Mouse (Mus musculus): ENCODE results near the gene Il2rb. TPM values are rescaled to one million over a fixed set of nuclear protein-coding genes. Genes with fewer than 3 reads are reported as not detected.
A peak's percentile ranks its signal among the peaks of the same experiment; 100 is the strongest.

Gene Il2rb
- under 1 TPM in 1 of 2 experiments, not detected in 1; 0.05 TPM for total RNA-seq (2021)

GRCm38 (mm10) chr15:78494968-78495406, at the start of gene Il2rb:
Gene Il2rb, minus strand, starts transcription at chr15:78495271.
- no peak for DNase-seq (ENCODE audit: extremely low spot score in 1 of 2, low spot score in 1 of 2)

DNA sequence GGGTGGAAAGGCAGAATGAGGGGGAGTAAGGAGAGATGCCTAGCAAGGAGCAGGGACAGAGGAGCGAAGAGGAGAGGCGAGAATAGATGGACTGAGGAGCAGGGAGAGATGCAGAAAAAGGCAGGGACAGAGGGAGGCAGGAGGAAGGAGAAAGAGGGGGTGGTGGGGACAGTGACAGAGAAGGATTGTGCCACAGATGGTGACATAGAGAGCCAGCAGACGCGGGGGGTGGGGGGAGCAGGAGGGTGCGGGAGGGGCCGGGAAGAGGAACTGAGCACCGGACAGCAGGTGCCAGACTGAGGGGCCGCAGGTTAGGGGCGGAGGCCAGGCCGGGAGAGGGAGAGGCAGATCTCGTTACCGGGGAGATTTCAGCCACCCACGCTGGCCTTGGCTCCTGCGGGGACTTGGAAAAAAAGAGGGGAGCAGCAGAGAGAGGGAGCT, 49.5 kb upstream of the Il2rb start, which contains the start of gene Sstr3:
Gene Sstr3, minus strand, starts transcription at position 125 of the 441 bp plus-strand sequence.
- no peak for DNase-seq (ENCODE audit: extremely low spot score in 1 of 2, low spot score in 1 of 2)

DNA sequence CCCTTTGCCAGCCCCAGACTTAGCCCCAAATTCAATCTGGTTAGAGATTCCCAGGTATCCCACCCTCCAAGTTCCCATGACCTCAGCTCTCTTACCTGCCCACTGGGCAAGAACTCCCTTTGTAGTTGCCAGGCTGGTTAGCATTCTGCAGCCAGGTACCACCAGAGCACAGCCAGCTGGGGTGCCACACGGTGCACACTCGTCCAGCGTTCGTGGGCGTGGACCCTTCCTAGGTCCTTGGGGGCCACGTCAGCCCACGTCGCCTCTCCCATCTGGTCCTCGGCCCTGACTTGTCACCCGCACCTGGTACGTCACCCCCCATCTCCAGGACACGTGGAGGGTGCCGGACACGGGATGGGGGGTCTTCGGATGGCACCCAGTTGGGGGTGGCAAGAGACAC, 49.0 kb upstream of the Il2rb start:
- no peak for DNase-seq (ENCODE audit: extremely low spot score in 1 of 2, low spot score in 1 of 2)

DNA sequence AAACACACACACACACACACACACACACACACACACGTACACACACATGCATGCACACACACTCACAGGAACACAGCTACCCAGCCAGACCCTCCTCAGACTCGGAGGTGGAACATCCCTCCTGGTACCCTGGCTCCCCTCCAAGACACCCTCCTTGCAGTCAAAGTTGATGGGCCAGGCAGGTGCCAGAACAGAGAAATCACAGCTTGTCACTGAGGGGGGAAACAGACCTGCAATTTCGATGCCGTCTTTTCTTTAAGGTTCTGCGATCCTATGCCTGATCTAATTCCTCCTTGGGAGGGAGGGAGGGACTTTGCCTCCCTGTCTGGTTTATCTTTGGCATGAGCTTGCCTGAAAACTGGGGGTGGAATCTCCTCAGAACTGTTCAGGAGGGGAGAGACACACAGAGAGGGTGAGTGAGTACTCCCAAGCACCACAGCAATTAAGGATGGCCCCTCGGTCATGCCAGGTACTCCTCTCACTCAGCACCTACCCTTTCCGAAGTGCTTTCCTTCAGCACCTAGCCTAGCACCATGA, 47.8 kb upstream of the Il2rb start:
- DNase-seq (ENCODE audit: extremely low spot score in 1 of 2, low spot score in 1 of 2): no peak

DNA sequence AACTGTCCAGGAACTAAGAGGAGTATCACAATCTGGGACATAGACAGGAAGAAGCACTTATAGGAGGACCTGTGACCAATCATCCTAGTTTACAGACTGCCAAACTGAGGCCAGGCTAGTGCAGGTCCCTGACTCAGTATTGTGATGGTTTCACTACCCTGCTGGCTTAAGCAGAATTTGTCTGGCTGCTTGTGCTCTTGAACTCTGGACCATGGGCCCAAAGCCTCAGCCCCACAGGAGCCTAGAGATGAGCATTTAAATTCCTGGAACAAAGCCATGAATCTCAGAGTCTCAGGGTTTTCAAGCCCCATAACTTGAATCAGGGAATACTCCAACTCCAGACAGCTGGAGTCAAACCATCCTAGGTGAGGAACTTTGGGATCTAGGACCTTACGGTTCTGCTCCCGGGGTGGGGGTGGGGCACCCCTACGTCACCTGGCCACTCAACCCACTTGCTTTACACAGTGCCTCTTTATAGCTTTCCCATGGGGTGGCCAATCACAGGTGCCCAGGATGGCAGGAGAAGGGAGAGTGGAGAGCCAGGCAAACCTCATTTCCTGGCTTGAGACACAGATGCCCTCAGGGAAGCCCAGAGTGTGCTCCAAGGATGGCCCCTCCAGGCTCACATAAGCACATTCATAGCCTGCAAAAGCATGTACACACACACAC, 47.2 kb upstream of the Il2rb start:
- DNase-seq (ENCODE audit: extremely low spot score in 1 of 2, low spot score in 1 of 2): no peak

DNA sequence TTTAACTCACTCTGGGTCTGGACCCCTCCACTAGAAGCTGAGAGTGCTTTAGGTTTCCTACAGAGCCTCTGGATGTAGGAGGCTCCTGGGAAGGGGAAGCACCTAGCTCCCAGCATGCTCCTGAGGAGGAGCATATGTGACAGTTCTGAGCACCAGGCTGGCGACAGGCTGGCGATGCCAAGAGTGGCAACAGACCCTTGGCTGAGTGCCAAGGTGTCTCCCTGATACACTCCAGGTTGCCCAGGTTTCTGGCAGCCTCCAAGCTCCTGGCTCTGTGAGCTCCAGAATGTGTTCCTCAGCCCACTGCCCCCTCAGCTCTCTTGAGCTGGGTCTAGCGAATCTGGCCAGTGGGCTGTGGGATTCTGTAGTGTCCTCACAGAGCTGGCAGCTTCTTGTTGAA, 46.5 kb upstream of the Il2rb start:
- DNase-seq (ENCODE audit: extremely low spot score in 1 of 2, low spot score in 1 of 2): no peak

DNA sequence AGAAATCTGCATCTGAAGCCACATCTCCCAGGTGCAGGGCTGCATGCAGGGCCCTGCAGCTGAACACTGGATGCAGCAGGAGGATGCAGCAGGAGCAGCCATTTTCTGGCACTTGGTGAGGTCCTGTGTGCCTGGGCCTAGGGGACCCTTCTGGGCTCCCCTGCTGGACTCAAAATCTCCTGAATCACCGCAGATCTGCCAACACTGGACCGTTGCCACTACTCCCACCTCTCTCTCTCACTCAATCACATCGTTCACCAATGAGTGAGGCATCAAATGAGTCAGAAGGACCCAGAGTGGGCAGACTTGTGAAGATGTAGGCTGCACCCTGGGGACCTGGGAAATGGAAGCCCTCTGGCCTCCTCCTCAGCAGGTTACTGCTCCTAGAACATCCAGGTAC, 46.0 kb upstream of the Il2rb start:
- no peak for DNase-seq (ENCODE audit: extremely low spot score in 1 of 2, low spot score in 1 of 2)

DNA sequence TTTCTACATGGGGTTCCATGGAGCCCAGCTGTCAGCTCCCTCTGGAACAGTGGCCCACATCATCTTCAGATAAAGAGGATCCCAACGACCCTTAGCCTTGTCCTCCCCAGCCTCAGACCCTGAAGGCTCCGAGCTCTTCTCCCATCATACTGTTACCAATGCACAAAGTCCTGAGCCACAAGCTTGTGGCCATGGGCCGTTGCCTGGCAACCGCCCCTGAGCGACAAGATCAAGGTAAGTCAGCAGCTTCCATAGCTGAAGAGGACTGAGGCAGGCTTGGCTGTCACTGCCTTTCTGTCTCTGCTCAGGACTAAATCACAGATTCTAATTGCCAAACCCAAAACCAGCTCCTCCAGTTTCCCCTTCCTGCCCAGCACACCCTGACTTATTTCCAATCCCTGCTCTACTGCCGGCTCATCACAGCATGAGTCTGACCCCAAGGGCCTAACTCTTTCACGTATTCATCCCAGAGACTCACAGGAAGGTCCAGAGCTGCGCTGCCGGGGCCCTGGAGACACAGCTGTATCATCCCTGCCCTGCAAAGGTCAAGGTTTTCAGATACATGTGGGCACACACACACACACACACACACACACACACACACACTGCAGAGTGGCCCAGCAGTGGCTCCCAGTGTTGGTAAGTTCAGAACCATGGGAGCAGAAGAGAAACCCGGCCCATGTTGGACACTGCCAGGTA, 40.8 kb upstream of the Il2rb start:
- DNase-seq (ENCODE audit: extremely low spot score in 1 of 2, low spot score in 1 of 2): no peak

DNA sequence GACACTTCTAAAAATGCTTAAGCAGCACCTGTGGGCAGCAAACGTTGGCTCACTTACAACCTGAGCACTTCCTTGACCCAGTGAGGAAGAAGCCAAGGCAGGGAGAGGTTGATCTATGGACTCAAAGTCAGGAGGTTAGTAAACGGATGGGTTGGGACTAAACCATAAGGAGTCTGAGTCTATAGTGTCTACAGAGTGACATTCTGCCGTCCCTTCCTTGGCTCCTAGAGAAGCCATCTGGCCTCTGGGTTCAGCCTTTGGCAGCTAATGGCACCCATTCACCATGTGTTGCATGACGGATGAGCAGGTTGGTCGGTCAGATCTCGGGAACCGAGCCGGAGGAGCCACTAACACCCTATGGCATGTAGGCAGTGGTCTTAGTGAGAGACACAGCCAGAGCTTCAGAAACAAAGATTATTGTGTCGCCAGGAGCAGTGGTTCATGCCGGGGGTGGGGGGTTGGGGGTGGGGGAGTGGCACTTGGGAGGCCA, 38.3 kb upstream of the Il2rb start:
- DNase-seq (ENCODE audit: extremely low spot score in 1 of 2, low spot score in 1 of 2): no peak

DNA sequence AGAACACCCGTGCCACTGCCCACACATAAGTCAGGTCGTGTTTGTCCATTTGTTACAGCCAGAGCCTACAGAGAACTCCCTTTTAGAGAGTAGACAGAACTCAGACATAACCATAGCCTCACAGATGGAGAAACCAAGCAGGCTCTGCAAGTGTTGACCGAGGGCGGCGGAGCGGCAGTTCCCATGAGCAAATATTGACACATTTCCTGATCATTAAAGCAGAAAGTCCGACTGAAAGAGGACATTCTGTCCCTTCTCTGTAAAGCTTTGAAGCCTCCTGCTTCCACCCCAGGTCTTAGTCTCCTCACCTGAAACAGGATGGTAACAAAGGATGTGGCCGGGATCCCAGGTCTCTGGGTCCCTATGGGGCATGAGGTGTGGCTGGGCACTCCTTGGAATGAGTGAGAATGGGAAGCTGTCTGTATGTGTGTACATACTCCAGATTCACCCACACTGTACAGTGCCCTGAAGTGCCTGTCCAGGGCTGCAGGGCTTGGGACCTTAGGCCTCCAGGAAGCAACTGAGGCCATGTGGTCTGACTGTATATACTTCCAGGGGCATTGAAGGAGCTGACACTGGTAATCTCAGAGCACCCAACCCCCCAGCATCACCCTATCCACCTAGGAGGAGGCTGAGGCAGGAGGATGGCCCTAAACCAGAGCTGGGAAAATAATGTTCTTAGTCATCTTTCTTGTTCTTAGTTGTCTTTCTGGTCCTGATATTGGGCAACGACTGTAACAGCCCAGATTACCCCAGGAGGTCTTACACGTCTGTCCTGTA, 37.7 kb upstream of the Il2rb start:
- no peak for DNase-seq (ENCODE audit: extremely low spot score in 1 of 2, low spot score in 1 of 2)

GRCm38 (mm10) chr15:78531901-78532469, 36.9 kb upstream of the Il2rb start:
- DNase-seq (ENCODE audit: extremely low spot score in 1 of 2, low spot score in 1 of 2): peak; percentile 98 to 100

DNA sequence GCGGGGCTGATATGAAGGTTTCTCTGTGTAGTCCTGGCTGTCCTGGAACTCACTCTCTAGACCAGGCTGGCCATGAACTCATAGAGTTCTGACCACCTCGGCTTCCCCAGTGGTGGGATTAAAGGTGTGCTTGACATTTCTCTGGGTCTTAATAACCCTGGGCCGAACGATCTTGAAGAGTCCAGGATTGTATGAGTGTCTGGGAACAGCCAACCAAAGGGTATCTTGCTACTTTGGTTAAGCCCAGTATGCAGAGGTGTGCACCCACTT, 36.3 kb upstream of the Il2rb start:
- DNase-seq (ENCODE audit: extremely low spot score in 1 of 2, low spot score in 1 of 2): no peak

- DNase-seq (ENCODE audit: extremely low spot score in 1 of 2, low spot score in 1 of 2): no peak
Observed at GRCm38 (mm10) chr15:78530671-78531450, 35.8 kb upstream of the Il2rb start, which contains the start of gene C1qtnf6. Gene C1qtnf6, minus strand, starts transcription at chr15:78531416.

GRCm38 (mm10) chr15:78530141-78530540, 35.1 kb upstream of the Il2rb start:
- DNase-seq (ENCODE audit: extremely low spot score in 1 of 2, low spot score in 1 of 2): no peak

DNA sequence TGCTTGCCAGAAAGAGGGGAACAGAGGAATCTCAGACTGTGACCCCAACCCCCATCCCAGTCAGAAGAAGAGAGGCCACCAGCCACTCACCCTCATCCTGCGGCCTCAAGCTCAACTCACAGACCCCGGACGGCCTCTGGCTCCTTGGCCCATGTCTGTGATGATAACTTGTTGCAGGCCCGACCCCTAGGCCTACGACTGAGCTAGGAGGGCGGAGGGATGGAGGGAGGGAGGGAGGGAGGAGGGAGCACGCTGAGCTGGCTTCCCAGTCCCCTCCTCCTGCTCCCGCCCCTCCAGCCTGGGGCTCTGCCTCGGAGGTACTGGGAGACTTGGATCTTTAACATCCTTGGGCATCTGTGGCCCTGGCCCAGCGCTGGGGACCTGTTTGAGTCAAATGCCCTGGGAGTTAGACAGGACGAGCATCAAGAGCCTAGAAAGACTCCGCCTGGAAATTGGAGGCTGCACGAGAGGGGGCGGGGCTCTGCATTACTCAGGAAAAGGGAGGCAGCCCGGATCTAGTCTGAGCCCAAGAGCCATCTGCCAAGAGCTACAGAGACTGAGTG, 34.4 kb upstream of the Il2rb start:
- peak; percentile 60 to 66 for DNase-seq (ENCODE audit: extremely low spot score in 1 of 2, low spot score in 1 of 2)

GRCm38 (mm10) chr15:78528726-78529411, 33.8 kb upstream of the Il2rb start:
- no peak for DNase-seq (ENCODE audit: extremely low spot score in 1 of 2, low spot score in 1 of 2)

DNA sequence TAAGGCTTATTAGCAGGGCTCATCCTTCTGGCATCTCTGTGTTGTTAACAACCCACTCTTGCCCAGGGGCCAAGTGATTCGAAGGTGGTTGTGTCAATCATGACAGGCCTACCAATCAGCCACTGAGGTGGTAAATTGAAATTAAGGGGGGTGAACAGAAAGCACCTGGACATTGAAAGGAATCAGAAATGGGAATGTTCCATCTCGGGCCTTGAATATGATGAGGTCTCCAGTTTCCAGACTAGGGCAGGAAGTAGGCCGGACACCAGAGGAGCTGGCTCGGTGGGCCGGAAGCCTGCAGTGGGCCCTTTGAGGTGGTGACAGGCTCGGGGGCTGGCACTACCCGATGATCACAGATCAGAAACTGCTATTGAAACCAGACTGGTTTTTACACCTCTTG, 32.9 kb upstream of the Il2rb start:
- peak in 1 of 2 experiments; percentile 64 for DNase-seq (ENCODE audit: extremely low spot score in 1 of 2, low spot score in 1 of 2)

DNA sequence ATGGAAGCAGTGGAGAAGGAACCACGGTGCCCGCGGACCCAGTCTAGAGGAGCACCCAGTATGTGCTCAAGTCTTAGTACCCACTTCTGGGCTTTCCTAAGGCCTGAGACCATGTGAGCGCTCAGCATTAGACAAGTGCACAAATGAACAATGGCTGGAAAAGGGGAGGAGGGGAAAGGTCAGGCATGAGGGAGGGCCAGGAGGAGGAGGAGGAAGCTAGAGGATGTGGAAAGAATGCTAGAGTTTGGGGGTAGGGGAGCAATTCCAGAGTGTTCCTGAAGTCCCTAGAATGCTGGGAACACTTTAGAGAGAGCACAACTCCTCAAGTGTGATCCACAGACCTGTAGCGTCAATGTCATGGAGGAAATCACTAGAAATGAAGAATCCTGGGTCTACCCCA, 29.1 kb upstream of the Il2rb start:
- DNase-seq (ENCODE audit: extremely low spot score in 1 of 2, low spot score in 1 of 2): no peak

DNA sequence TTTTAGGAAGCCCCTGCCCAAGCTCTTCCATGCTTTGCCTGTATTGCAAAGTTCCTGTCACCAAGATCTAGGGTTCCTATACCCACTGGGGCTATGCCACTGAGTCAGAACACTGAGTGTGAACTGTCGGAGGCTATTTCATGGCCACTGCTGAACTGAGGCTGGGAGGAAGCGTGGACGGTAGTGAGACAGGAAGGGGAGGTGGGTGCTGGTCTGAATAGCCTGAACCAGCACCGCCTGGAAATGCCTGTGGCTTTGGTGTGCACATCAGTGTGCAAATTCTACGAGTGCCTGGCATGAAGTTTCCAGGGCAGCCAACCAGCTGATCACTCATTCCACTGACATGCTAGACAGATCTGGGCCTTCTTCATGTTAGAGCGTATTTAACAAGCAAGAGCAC, 26.8 kb upstream of the Il2rb start:
- no peak for DNase-seq (ENCODE audit: extremely low spot score in 1 of 2, low spot score in 1 of 2)

Data from layer of hippocampus, postnatal 25 days (tissue).